Mouse (Mus musculus) embryonic facial prominence, embryonic 14.5 days (tissue): ENCODE data around the gene Tmem131. TPM values are rescaled to one million over a fixed set of nuclear protein-coding genes. Genes with fewer than 3 reads are reported as not detected.

Experiments
- ATAC-seq: fragments of 200-750 bp; cut with Nextera tagmentation; 2 replicates; pipeline ENCODE4 v1.8.0; 2017; ENCODE audit warnings: low read depth, moderate number of reproducible peaks, moderate TSS enrichment
- DNase-seq: peaks from one replicate; pipeline ENCODE4 v3.0.0-alpha.2; 2015; ENCODE audit warnings: low spot score
- H3K27ac ChIP-seq: fragments of 300-500 bp; sonication (generic); replicated peaks from 2 replicates; pipeline ENCODE4 v1.5.1; 2014; ENCODE audit warnings: low read depth, mild to moderate bottlenecking, low read length, moderate library complexity
- H3K27me3 ChIP-seq: fragments of 300-500 bp; sonication (generic); replicated peaks from 2 replicates; pipeline ENCODE4 v1.6.1; 2014; ENCODE audit warnings: low read length; ENCODE audit not compliant: control insufficient read depth, insufficient read depth
- H3K36me3 ChIP-seq: fragments of 300-500 bp; sonication (generic); 2 replicates; pipeline ENCODE4 v1.6.1; 2014; ENCODE audit warnings: low read length, mixed read lengths; ENCODE audit not compliant: control insufficient read depth, insufficient read depth
- H3K4me1 ChIP-seq: fragments of 300-500 bp; sonication (generic); 2 replicates; pipeline ENCODE4 v1.6.1; 2014; ENCODE audit warnings: antibody characterized with exemption, low read length; ENCODE audit not compliant: control insufficient read depth, insufficient read depth
- H3K4me2 ChIP-seq: fragments of 300-500 bp; sonication (generic); 2 replicates; pipeline ENCODE4 v1.6.1; 2014; ENCODE audit warnings: low read depth, mild to moderate bottlenecking, low read length, moderate library complexity, mixed read lengths
- H3K4me3 ChIP-seq: fragments of 300-500 bp; sonication (generic); 2 replicates; pipeline ENCODE4 v1.5.1; 2014; ENCODE audit warnings: low read depth, mild to moderate bottlenecking, low read length
- H3K9ac ChIP-seq: fragments of 300-500 bp; sonication (generic); 2 replicates; pipeline ENCODE4 v1.6.1; 2014; ENCODE audit warnings: low read depth, mild to moderate bottlenecking, low read length, moderate library complexity, mixed read lengths
- H3K9me3 ChIP-seq: fragments of 300-500 bp; sonication (generic); 2 replicates; pipeline ENCODE4 v1.6.1; 2016; ENCODE audit warnings: low read length; ENCODE audit not compliant: control insufficient read depth
- WGBS: fragments of 180-500 bp; shearing (Covaris S2); extraction: QIAGEN DNeasy Blood & Tissue Kit; methylation state at CpG from one replicate; pipeline ENCODE4 v1.1.7; 2014; 5-methylcytosine and 5-hydroxymethylcytosine counted together
- polyA plus RNA-seq: library from polyadenylated mRNA; unstranded; fragments of >200 nt; fragmentation: Nextera tagmentation; extraction: Ambion mirVana; gene quantifications from 2 replicates; pipeline ENCODE4 v1.2.1, GENCODE M21; 2014

Gene Tmem131
- polyA plus RNA-seq, 1 experiment from 2014 or later = 22.4 TPM

GRCm38 (mm10) chr1:36940381-36940762 lies 3.1 kb downstream of the Tmem131 start:
- WGBS = 57% methylated on average over 3 of the region's 3 CpGs
- H3K4me2 ChIP-seq = peak overlapping the region; percentile 60
- H3K36me3 ChIP-seq = no peaks in the 10 kb centered on the region
- ATAC-seq (no peak), DNase-seq (no peak)
- H3K27me3 ChIP-seq = no peaks in the 10 kb centered on the region
- H3K4me3 ChIP-seq = peak overlapping the region; percentile 99
- peak overlapping the region; percentile 99 for H3K9ac ChIP-seq
- H3K9me3 ChIP-seq = no peaks in the 10 kb centered on the region
- H3K4me1 ChIP-seq = peaks cover 26% of the 10 kb centered on the region
- peak overlapping the region; percentile 94 for H3K27ac ChIP-seq

DNA sequence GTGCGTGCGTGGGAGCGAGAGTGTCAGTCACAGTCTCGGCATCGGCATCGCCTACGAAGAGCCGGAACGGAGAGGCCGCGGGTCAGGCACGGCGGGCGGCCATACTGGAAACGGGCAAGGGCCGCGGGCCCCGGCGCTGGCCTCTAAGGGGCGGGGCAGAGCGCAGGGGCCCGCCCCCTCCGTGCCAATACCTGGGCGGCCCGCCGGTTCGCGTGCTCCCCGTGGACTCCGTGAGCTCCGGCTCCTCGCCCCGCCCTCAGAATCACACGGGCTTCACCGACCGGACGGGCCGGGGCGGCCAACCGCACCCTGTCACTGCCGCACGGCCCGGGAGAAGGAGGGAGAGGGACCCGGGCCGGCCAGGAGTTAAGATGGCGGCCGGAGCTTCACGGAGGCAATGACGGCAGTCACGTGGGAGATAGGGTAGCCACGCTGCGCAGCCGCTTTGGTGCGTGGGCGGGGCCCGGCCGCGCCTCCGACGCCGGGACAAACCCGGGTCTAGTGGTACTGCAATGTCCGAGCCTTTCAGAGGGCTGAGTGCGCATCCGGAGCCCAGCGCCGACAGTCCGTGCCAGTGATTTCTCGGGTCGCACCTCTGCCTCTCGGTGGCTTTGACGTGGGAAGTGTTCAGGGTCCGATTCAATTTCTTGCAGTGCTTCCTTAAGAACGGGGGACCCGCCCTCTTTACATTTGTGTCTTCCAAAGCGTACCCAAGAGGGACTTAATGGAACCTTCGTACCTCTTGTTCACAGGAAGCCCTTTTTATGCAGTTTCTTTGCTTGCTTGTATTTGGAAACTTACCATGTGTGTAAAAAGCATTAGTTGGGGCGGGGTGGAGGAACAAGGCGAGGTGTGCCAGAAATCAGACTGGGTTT lies 3.7 kb downstream of the Tmem131 start:
- Histone ChIP-seq H3K27ac (peak overlapping the region; percentile 94), H3K4me3 (peak overlapping the region; percentile 99), H3K9me3 (no peaks in the 10 kb centered on the region), H3K4me1 (peaks cover 31% of the 10 kb centered on the region), H3K36me3 (no peaks in the 10 kb centered on the region), H3K4me2 (peak overlapping the region; percentile 63), H3K27me3 (no peaks in the 10 kb centered on the region), H3K9ac (peak overlapping the region; percentile 99)
- ATAC-seq (peak; percentile 97), DNase-seq (peak; percentile 97)
- under 1% methylated on average over 47 of the region's 79 CpGs for WGBS

GRCm38 (mm10) chr1:36938801-36939286 lies 4.6 kb downstream of the Tmem131 start:
- DNase-seq (no peak), ATAC-seq (peak; percentile 6)
- Histone ChIP-seq H3K4me3 (peak overlapping the region; percentile 99), H3K9ac (peak overlapping the region; percentile 99), H3K27ac (peak overlapping the region; percentile 94), H3K27me3 (no peaks in the 10 kb centered on the region), H3K36me3 (no peaks in the 10 kb centered on the region), H3K4me1 (peaks cover 34% of the 10 kb centered on the region), H3K4me2 (peak overlapping the region; percentile 63), H3K9me3 (no peaks in the 10 kb centered on the region)
- WGBS = 0% methylated on average over 26 of the region's 59 CpGs

DNA sequence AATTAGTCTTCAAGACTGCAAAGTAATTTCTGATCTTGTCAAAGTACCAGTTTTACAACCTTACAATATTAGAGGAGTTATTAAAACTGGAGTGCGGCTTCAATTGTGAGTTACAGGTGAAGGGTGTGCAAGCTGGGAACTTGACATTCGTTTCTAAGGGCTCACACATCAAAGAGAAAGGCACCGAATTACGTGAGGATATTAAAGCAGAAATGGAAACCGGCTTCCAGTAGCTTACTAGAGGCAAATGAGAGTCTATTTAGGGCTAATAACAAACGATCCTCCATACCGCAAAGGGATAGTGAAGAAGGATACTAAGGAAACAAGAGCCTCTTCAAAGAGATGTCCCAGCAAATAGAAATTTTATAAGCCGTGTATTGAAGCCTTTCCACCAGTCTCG lies 5.1 kb downstream of the Tmem131 start:
- peaks cover 34% of the 10 kb centered on the region for H3K4me1 ChIP-seq
- no peak for ATAC-seq
- H3K4me2 ChIP-seq = peak overlapping the region; percentile 63
- H3K9ac ChIP-seq = peak overlapping the region; percentile 99
- H3K9me3 ChIP-seq = no peaks in the 10 kb centered on the region
- H3K27ac ChIP-seq = peak overlapping the region; percentile 94; the same call in 1 of the 2 replicates
- H3K27me3 ChIP-seq = no peaks in the 10 kb centered on the region
- 2% methylated on average over 9 of the region's 9 CpGs for WGBS
- H3K4me3 ChIP-seq = peak overlapping the region; percentile 99
- H3K36me3 ChIP-seq = no peaks in the 10 kb centered on the region
- no peak for DNase-seq

- H3K27me3 ChIP-seq = no peaks in the 10 kb centered on the region
- no peak for DNase-seq
- H3K27ac ChIP-seq = no peak overlapping the region
Observed at GRCm38 (mm10) chr1:36937648-36938047, 5.8 kb downstream of the Tmem131 start.

DNA sequence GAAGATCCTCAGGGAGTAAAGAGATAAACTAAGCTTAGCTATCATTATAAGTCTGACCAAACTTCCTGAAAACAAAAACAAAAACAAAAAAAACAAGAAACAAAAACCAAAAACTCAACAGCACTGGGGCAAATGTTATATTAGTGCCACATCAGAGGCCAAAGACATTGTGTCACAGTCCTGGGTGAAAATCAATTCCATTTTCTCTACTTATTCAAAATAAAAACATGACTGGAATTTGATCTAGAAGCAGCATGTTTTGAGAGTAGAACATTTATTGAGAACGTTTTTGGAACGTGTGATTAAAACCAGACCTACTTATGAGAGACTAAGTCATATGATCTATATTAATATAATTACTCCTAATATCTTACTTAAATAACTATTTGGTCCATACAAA lies 6.5 kb downstream of the Tmem131 start:
- Histone ChIP-seq H3K9ac (no peak overlapping the region), H3K36me3 (no peaks in the 10 kb centered on the region), H3K27me3 (no peaks in the 10 kb centered on the region), H3K4me1 (peaks cover 34% of the 10 kb centered on the region), H3K27ac (no peak overlapping the region), H3K4me3 (peak overlapping the region; percentile 99; the same call in 1 of the 2 replicates), H3K4me2 (peak overlapping the region; percentile 63), H3K9me3 (no peaks in the 10 kb centered on the region)
- ATAC-seq (no peak), DNase-seq (no peak)
- WGBS = 30% methylated on average over 2 of the region's 2 CpGs

More at GRCm38 (mm10) chr1:36937648-36938047, 5.8 kb downstream of the Tmem131 start:
- H3K4me2 ChIP-seq = peak overlapping the region; percentile 63
- H3K4me3 ChIP-seq = peak overlapping the region; percentile 99
- no peak for ATAC-seq
- 22% methylated on average over 3 of the region's 3 CpGs for WGBS
- no peaks in the 10 kb centered on the region for H3K36me3 ChIP-seq
- peak overlapping the region; percentile 99; the same call in 1 of the 2 replicates for H3K9ac ChIP-seq
- peaks cover 34% of the 10 kb centered on the region for H3K4me1 ChIP-seq
- H3K9me3 ChIP-seq = no peaks in the 10 kb centered on the region

DNA sequence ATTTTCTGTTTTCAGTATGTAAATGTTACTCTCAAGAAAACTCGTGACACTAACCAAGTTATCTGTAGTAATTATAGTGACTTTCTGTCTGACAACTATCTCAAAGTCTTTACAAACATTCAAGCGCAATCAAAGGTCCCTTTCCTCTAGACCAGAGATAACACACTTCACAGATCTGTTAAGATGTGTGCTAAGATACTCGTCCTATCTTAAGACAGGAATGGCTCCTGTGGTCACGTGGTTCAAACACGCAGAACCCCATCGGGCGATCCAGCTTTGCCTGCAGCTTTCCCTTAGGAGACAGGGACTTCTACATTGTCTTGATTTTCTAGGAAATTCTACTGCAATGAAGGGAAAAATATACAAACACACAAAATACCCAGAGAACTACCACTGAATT lies 6.9 kb downstream of the Tmem131 start:
- no peaks in the 10 kb centered on the region for H3K9me3 ChIP-seq
- H3K9ac ChIP-seq = no peak overlapping the region
- H3K27me3 ChIP-seq = no peaks in the 10 kb centered on the region
- no peak for DNase-seq
- 76% methylated on average over 7 of the region's 7 CpGs for WGBS
- H3K4me2 ChIP-seq = peak overlapping the region; percentile 63; the same call in 1 of the 2 replicates
- H3K36me3 ChIP-seq = no peaks in the 10 kb centered on the region
- no peak overlapping the region for H3K27ac ChIP-seq
- H3K4me1 ChIP-seq = peaks cover 34% of the 10 kb centered on the region
- H3K4me3 ChIP-seq = no peak overlapping the region
- ATAC-seq = no peak

DNA sequence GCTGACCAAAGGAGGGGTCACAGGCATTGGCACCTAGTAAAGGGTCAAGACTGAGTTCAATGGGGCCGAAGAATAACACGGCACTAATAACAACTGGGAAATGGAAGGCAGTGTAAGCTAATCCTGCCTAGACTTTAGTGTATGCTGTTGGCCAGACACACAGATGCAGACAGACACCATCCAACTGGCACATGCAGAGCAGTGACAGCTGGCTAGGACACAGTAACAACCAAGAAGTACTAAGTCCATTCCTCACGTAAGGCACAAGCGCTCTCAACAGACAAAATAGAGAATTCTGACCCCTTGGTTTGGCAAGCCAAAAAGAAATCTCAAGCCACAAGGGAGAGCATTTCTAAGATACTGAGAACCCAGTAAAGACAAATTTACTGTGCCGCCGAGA lies 8.7 kb downstream of the Tmem131 start:
- ATAC-seq (no peak), DNase-seq (peak; percentile 57)
- H3K4me1 ChIP-seq = peaks cover 28% of the 10 kb centered on the region
- no peaks in the 10 kb centered on the region for H3K27me3 ChIP-seq
- H3K9ac ChIP-seq = no peak overlapping the region
- H3K4me3 ChIP-seq = no peak overlapping the region
- peak overlapping the region; percentile 31 for H3K4me2 ChIP-seq
- 59% methylated on average over 6 of the region's 6 CpGs for WGBS
- no peaks in the 10 kb centered on the region for H3K36me3 ChIP-seq
- no peak overlapping the region for H3K27ac ChIP-seq
- H3K9me3 ChIP-seq = no peaks in the 10 kb centered on the region
